Mouse (Mus musculus) frontal cortex, postnatal 36 days (tissue): ENCODE results near the gene Rab3b.

Source experiments
- DNase-seq, 2 experiments: peaks; one replicate each; pipeline ENCODE4 v3.0.0; 2022; ENCODE audit warnings: low spot score in 2 of 2

Gene Rab3b

DNA sequence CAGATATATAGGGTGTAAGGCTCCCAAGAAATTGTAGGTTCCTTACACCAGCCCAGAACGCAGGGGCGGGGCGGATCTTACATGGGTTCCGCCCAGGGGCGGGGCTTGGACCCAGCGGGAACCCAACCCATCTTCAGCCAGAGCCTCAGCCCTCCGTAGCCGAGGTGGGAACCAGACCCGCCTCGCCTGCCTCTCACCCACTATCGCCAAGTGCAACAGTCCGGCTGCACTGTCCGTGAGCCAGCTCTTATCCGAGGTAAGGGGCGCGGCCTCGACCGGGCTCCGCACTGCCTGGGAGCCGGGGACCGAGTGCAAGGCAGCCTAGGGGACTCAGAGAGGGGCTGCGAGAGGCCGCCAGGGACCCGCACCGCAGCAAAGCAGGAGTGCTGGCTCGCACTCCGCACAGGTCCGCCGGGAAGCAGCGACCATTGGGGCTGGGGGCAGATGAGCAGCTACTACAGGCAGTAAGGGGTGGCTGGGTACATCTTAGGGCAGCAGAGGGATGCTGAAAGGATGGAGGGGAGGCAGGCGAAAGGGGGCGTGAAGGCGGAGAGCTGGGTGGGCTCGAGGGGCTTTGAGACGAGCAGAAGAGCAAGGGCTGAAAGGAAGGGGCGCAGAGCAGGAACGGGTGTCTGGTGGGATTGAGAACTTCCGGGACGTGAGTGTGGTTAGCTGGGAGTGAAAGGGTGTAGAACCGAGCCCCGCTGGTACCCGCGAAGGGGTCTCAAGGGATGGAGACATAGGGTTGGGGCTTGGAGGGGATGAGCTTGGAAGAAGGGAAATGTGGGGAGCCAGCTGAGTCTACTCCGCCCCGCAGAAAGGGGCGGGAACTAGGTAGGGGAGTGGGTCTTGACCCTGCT, at the start of gene Rab3b:
Rab3b (plus strand) TSS at position 101 of the 860 bp plus-strand sequence.
- DNase-seq, result peak; percentile 18 to 32

DNA sequence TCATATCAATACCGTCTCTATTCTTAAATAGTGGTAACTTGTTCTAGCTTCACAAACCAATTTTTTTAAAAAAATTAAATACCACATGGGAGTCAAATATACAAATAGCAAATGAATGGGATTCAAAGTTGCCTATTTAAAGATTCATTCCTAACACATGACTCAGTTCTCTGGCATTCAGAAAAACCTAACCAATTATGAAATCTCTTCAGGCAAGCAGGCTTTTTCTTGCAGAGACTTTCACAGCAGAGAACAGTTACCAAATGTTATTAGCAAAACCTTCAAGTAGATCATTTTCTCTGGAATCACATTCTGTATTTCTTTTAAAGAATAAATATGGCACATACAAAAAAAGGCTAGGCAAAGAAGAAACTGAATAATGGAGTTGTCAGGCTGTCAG, 48.2 kb upstream of the Rab3b start:
- DNase-seq, result no peak

DNA sequence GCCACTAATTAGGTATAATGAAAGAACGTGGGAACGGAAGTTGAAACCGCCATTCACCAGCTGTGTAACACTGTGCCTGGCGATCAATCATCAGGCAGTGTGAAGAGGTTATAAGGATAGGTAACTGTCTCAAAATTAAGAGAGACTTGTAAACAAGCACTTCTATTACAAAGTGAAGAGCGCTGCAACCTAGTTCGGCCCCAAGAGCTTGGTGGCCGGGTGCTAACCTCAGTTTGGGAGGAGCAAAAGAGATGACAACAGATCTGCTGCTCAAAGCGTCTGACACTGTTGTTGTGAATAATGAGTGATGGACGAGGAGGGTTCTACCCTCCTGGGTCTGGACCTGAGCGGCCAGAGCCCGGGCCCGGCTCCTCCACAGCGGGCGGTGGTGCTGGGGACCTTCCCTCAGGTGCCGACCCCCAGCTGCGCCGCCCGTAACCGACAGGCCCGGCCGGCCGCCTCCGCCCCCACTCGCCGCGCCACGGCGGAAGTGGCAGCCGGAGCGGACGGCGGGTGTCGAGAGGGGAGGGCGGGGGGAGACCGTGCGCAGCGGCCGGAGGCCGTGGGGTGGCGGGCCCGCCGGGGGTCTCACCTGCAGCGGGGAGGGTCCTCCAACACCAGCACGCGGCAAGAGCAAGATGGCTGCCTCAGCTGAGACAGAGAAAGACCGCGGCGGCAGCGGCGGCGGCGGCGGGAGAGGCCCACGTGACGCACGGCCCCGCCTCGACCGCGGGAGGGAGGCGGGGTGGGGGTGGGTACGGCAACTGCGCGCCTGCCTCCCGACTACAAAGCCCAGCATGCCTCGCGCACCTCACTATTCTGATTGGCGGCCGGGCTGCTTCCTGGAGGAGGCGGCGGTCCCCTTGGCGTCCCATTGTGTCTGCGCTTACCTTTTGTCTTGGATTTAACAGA, 45.7 kb upstream of the Rab3b start, which contains the start of gene Btf3l4:
Btf3l4 (minus strand) TSS at position 699 of the 912 bp plus-strand sequence.
- peak; percentile 86 to 91 for DNase-seq

DNA sequence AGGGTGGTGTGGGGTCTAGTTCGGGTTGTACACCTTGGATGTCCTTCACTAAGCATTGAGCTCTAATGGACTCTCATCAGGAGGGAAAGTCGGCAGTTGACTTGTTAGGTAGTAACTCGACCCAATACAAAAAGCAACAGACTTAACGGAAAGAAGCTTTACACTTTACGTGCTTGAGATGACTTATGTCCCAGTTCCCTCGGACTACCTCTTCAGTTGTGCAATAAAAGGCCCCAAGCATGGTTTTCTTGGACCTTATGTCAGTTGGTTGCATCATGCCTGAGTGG, 45.1 kb upstream of the Rab3b start:
- DNase-seq, result no peak

DNA sequence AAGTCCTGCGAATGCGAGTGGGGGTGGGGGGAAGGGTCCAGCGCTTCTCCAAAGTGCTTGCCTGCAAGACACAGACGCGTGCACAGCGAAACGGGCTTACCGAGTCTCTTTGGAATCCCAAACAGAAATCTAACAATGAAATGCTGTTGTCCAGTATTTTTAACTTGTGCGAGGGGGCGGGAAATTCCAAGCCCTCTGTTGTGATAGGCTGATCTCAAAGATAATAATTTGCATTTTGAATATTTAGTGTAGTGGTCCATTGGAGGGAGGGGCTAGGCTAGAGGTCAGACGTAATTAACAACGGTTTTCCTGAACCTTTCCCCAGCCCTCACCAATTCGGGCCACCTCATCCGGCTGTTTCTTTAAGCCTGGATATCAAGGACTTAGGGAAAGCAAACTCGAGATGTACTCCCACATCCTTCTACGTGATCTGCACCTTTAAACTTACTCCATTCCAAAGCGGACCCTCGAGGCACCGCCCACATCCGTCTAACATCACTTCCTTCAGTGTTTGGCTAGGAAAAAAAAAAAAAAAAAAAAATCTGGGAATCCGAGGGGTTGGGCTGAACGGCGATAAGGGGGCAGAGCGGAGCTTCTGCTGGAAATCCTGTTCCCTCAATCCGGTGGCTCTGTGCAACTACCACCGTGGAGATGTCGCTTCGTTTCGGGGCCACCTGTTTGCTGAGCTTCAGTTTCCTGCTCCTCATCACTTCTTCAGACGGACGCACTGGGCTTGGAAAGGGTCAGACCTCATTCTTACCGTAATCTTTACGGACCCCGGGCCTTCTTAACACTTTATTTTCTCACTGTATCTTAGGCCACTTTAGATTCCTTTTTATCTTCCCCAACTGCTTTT, 44.5 kb upstream of the Rab3b start, which contains the start of gene Txndc12:
Txndc12 (plus strand) TSS at position 487 of the 856 bp plus-strand sequence.
- DNase-seq, result peak; percentile 77 to 84

DNA sequence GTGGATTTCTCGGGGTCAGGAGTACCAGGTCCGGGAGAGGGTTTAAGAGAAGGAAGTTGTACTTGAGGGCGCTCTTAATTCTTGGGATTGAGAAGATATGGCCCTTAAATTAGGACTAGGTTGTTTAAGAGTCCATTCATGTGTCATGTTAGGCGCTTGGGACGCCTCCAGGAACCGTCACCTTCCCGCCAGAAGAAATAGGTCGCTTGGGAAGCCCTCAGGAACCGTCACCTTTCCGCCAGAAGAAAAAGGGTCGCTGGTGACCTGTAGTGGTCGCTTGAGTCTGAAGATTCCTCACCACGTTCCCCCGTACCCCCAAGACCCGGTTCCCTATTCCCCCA, 43.9 kb upstream of the Rab3b start:
- no peak for DNase-seq

DNA sequence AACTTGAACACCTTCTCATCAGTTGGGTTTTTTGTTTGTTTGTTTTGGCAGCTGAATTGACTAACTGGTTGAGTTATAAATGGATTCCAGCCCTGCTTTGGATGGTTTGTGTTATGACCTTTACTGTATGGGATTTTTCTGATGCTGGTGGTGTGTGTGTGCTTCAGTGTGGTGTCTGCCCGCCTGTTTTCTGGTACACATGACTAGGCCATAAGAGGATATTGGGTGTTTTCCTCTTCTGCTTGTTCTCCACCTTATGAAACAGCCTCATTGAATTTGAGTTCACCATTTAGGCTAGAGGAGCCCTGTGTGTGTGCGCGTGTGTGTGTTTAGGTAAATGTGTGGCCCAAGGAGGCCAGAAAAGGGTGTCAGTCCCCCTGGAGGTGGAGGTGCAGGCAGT, 43.4 kb upstream of the Rab3b start:
- DNase-seq, result no peak

DNA sequence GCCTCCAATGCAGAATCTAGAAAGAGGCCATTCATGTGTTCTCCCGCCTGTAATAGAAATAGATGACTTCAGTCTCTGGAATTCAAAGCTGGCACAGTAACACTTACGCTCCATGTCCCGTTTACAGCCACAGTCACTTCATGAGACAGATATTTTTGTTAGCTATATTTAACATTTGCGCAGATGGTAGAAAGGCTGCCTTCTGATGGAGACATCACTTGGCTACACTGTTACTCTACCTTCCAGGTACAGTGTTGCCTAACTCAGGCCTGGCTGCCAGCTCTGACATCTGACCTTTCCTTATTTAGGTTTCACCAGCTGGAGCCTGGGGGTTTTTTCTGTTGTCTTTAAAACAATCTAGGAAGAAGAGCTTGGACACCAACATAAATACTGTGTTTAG, 40.8 kb upstream of the Rab3b start:
- DNase-seq, result peak; percentile 11 to 55

DNA sequence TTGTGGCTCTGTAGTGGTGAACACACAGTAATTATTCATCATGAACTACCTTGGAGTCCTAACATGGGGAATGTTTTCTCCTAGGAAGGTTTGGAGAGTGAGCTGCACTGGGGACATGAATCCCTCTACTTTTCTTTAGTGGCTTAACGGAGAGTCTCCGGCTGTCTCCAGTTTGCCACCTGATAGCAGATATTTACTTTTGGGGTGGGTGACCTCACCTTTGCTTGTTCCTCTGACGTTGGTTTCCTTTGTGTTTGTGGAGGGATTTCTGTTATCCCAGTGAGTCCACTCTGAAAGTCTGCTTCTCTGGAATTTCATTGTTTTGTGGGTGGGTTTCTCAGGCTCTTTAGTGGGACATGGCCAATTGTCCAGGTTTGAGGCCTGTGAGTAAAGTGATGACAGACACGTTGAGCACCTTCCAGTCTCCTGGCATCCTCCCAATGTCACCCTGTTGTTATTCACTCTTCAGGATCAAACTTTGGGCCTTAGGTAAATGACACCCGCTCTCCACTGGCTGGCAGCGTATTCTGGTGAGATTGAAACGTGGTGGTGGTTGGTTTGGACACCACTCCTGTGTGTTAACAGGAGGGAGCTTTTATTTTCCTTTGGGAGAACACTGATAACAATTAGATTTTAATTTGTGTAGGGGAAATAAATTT, 36.8 kb upstream of the Rab3b start:
- DNase-seq, result no peak

DNA sequence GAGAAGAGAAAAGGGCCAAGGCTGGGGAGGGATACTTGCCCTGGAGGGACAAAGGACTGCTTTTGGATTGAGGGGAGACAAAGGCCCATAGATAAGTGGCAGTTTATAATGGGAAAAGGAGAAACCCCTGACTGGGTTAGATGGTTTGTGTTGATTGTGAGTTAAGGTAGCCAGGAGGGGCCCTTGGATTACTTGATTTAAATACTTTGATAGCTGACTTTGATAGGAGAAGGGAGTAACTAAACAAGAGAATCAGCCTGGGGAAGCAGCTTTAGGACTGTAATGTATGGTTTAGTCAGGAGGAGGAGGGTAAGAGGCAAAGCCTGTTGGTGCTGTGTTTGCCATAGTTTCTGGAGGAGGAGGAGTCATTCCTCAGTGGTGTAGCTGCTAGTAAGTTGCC, 35.5 kb upstream of the Rab3b start:
- no peak for DNase-seq

DNA sequence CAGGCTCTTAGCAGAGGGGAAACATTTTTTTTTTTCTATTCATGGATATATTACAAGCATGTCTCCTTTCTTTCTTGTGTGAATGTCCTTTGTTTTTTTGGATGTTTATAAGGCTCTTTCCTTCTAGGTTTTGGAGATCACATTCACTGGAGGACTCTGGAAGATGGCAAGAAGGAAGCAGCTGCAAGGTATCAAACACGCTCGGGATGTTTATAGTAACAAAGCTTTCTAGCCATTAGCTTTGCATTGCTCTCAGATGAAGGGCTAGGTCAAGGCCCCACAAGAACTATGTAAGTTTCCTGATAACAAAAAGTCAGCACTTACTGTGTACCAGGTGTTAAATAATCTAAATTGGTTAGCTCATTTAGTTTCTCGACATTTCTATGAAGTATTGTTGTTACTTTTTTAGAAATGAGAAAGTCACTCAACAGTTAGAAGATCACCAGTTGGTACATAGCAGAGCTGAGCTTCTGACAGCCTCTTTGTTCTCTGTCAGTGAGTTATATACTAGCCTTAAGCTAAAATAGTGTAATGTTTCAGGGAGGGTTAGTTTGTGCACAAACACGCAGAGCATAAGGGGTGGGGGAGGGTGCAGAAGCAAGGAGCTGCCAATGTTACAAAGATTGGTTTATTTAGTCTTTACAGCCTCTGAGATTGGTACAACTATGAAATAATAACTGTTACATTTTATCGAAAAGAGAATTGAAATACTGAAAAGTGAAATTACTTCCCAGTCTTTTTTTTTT, 32.9 kb upstream of the Rab3b start:
- no peak for DNase-seq

DNA sequence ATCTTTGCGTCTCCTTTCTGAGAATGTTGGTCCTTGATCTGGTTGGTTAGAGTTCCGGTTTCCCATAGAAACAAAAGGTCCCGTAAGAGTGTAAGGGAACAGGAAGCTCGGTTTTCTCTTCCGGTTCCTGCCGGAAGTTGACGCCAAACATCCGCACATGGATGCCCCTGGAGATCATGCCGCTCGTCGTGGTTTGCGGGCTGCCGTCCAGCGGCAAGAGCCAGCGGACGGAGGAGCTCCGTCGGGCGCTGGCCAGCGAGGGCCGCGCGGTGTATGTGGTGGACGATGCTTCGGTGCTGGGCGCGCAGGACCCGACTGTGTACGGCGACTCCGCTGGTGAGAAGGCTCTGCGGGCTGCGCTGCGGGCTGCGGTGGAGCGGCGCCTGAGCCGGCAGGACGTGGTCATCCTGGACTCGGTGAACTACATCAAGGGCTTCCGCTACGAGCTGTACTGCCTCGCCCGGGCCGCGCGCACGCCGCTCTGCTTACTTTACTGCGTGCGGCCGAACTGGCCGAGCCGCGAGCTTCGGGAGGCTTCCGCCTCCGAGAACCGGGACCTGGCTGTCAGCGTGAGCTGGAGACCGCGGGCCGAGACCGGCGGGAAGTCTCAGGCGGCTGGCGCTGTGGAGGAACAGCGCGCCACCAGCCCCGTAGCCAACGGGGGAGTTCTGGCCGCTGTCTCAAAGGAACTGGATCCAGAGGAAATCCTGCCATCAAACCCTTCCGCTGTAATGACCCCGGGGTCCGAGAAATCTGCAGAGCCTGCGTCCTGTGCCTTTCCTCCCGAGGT, 31.0 kb upstream of the Rab3b start, which contains the start of gene Kti12:
Kti12 (plus strand) TSS at position 71 of the 790 bp plus-strand sequence.
- DNase-seq, result peak; percentile 81 to 88

DNA sequence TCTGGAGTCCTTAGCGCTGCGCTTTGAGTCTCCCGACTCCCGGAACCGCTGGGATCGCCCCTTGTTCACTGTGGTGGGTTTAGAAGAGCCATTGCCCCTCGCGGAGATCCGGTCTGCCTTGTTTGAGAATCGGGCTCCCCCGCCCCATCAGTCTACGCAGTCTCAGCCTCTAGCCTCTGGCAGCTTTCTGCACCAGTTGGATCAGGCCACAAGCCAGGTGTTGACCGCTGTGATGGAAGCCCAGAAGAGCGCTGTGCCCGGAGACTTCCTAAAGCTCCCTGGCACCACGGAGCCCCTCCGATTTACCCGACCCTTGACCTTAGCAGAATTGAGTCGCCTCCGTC, 30.4 kb upstream of the Rab3b start, which contains the start of gene A730015C16Rik:
A730015C16Rik (minus strand) TSS at position 115 of the 344 bp plus-strand sequence.
- DNase-seq, result peak in 1 of 2 experiments; percentile 8

DNA sequence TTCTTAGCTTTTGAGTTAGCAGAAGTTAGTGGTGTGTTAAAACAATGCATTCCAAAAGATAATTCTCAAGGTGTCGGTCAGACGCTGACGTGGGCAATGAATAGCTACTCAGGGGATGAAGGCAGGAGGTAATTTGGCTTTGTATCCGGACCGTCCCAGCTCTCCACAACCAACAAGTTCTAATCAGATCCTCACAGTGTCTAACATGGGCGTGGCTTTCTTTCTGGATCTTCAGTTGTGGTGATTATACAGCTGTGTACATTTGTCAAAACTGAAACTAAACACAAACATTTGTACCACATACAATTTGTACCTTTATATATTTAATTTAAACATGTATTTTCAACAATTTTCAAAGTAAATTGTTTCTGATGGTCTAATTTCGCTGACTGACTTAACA, 12.1 kb upstream of the Rab3b start:
- DNase-seq, result no peak

DNA sequence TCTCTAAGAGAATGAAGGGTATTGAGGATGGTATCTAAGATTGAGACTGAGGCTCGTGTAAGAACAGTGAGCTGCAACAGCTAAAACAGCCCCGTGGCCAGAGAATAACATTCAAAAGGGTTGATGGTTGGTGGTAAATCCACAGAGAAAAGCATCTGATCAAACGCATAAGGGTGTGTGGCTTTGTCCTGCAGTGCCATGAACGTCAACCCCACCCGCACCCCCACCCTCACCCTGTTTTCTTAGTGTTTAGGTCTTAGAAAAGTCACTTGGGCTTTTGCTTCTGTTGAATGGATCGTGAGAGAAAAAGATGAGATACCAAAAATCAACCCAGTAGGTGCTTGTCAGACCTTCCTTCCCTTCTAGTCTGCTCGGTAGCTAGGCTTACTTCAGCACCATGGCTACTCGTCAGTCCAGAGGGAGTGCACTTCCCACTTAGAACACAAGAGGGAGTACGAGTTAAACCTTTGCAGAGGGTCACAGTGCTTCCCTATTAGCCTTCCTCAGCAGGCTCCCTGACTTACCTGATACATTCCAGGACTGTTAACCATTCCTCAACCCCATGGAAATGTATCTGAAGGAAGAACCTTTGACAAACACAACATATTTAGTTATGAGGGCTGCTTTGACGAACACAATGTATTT, 9.0 kb upstream of the Rab3b start:
- peak; percentile 89 to 97 for DNase-seq

DNA sequence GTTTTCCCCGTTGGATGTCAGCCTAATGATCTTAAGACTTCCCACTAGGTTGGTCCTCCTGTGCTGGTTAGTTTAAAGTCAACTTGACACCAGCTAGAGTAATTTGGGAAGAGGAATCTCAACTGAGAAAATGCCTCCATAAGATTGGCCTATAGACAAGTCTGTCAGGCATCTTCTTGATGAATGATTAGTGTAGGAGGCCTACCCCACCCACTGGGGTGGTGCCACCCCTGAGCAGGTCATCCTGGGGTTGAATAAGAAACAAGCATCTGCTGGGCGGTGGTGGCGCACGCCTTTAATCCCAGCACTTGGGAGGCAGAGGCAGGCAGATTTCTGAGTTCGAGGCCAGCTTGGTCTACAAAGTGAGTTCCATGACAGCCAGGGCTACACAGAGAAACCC, 5.1 kb upstream of the Rab3b start:
- DNase-seq, result no peak

DNA sequence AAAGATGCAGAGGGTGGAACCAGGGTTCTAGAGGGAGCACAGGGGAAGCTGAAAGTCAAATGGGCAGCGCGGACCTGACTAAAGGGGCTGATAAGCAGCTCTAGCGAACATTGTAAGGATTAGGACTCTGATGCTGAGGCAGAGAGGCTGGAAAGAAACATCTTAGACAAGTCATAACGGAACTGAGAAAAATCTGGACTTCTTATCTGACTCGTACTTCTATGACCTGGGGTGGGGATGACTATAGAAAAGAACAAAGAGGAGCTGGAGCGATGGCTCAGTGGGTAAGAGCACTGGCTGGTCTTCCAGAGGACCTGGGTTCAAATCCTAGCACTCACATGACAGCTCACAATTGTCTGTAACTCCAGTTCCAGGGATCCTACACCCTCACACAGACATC, 962 bp upstream of the Rab3b start:
- DNase-seq, result no peak

DNA sequence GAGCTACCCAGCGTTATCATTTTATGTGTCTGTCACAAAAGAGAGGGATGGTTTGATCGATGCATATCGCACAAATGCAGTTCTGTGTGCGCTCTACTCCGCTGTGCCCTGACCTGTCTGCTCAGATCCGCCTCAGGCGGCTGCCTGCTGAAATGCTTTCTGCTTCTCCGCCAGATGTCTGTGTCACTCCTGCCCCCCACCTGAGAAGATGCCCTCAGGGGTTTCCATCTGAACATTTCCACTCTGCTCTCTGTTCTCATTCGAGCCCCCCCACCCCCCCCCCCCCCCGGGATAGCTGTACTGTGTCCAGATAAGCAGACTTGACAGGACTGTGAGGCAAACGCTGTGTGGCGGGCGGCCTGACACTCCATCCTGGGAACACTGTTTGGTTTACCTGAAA, 5.0 kb downstream of the Rab3b start:
- DNase-seq, result no peak

DNA sequence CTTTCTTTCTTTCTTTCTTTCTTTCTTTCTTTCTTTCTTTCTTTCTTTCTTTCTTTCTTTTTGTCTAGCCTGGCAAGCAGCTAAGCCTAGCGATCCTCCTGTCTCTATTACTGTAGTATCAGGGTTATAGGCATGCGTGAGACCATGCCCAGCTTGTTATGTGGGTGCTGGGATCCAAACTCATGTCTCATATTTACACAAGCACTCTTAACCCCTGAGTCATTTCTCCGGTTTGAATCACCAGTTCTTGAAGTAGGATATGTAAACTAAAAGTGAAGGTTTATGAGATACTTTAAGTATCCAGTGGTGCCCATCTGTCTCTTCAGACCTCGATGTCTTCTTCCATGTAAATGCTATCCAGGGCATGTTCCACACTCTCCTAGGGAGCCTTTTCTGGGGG, 8.6 kb downstream of the Rab3b start:
- no peak for DNase-seq
